Mouse (Mus musculus): ENCODE measurements around the gene Gm45021. TPM values are rescaled to one million over a fixed set of nuclear protein-coding genes. Genes with fewer than 3 reads are reported as not detected.
A peak's percentile ranks its signal among the peaks of the same experiment; 100 is the strongest.

Gene Gm45021
- polyA plus RNA-seq, 1 experiment from 2014 or later: not detected

DNA sequence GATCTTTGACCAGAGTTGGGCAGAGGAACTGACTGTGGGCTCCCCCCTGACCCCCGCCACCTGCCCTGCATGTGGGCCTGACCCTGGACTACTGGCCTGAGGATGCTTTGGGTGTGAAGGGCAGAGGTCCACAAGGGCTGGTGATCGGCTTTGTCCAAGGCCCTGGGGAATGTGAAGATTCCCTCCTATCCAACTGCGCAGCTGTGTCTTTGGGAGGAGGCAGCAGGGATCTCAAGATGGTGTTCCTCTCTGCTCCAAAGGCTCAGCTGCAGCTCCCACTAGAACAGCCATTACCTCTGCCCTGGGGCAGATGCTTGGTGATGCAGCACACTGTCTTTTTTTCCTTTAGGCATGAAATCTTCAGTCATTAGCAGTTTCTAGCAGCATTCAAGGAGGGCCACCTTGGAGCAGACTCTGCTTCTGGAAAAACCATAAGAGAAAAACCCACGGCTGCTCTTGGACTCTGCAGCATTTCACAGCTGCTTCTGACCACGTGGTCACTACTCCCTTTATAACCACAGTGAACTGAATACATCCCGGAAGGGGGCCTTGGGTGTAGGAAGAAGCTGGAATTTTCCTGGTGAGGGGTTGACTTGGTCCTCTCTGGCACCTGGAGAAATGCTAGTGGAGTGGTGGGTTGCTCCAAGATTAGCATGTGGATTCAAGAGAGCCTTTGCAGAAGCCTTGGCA is 48.5 kb downstream of the Gm45021 start:
- Histone ChIP-seq H3K4me3 (ENCODE audit: low read depth, low read length) (no peak overlapping the region), H3K9me3 (ENCODE audit: control insufficient read depth, low read length) (no peaks in the 10 kb centered on the region), H3K4me2 (replicated peaks; ENCODE audit: low read depth) (no peak overlapping the region), H3K9ac (ENCODE audit: low read length) (no peak overlapping the region), H3K4me1 (replicated peaks; ENCODE audit: control insufficient read depth, insufficient read depth) (no peaks in the 10 kb centered on the region), H3K27me3 (ENCODE audit: control insufficient read depth, insufficient read depth, low read length) (no peaks in the 10 kb centered on the region), H3K36me3 (ENCODE audit: control insufficient read depth, insufficient read depth, low read length) (no peaks in the 10 kb centered on the region), H3K27ac (replicated peaks) (no peak overlapping the region)
- no peak for DNase-seq (ENCODE audit: low spot score)
- WGBS: 66% methylated on average over 6 of the region's 6 CpGs
- ATAC-seq (ENCODE audit: low FRiP score, low TSS enrichment): no peak
- TF ChIP-seq EP300 (optimal IDR thresholded peaks at IDR 0.05) (no peak), CTCF (IDR thresholded peaks at IDR 0.05; ENCODE audit: low read depth) (no peak)

GRCm38 (mm10) chr6:48638553-48638952 is 49.1 kb downstream of the Gm45021 start:
- 64% methylated on average over 2 of the region's 2 CpGs for whole genome bisulfite sequencing
- Histone ChIP-seq H3K4me1 (replicated peaks; ENCODE audit: control insufficient read depth, insufficient read depth) (no peaks in the 10 kb centered on the region), H3K27ac (replicated peaks) (no peak overlapping the region), H3K9ac (ENCODE audit: low read length) (no peak overlapping the region), H3K27me3 (ENCODE audit: control insufficient read depth, insufficient read depth, low read length) (no peaks in the 10 kb centered on the region), H3K36me3 (ENCODE audit: control insufficient read depth, insufficient read depth, low read length) (no peaks in the 10 kb centered on the region), H3K4me2 (replicated peaks; ENCODE audit: low read depth) (no peak overlapping the region), H3K9me3 (ENCODE audit: control insufficient read depth, low read length) (no peaks in the 10 kb centered on the region), H3K4me3 (ENCODE audit: low read depth, low read length) (no peak overlapping the region)
- no peak for ATAC-seq (ENCODE audit: low FRiP score, low TSS enrichment)
- no peak for DNase-seq (ENCODE audit: low spot score)
- TF ChIP-seq CTCF (IDR thresholded peaks at IDR 0.05; ENCODE audit: low read depth) (no peak), EP300 (optimal IDR thresholded peaks at IDR 0.05) (no peak)

DNA sequence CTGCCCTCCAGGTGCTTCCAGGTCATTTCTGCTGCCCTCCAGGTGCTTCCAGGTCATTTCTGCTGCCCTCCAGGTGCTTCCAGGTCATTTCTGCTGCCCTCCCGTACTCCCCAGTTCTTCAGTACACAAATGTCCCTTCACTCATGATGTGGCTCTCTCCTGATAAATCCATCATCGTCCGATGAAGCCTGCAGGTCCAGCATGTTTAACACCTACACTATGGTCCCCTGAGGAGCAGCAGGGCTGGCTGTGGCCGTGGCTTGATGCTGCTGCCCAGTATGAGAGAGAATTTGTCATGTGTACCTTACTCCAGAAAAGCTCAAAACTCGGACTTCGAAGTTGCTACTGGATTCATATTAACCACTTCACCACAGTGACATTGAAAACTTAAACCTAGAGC is 52.0 kb downstream of the Gm45021 start:
- H3K4me3 ChIP-seq (ENCODE audit: low read depth, low read length): no peak overlapping the region
- no peaks in the 10 kb centered on the region for H3K36me3 ChIP-seq (ENCODE audit: control insufficient read depth, insufficient read depth, low read length)
- no peaks in the 10 kb centered on the region for H3K4me1 ChIP-seq (replicated peaks; ENCODE audit: control insufficient read depth, insufficient read depth)
- no peak for TF ChIP-seq CTCF (IDR thresholded peaks at IDR 0.05; ENCODE audit: low read depth)
- TF ChIP-seq EP300 (optimal IDR thresholded peaks at IDR 0.05): no peak
- H3K4me2 ChIP-seq (replicated peaks; ENCODE audit: low read depth): no peak overlapping the region
- no peak overlapping the region for H3K27ac ChIP-seq (replicated peaks)
- no peak for DNase-seq (ENCODE audit: low spot score)
- H3K9me3 ChIP-seq (ENCODE audit: control insufficient read depth, low read length): no peaks in the 10 kb centered on the region
- H3K9ac ChIP-seq (ENCODE audit: low read length): no peak overlapping the region
- ATAC-seq (ENCODE audit: low FRiP score, low TSS enrichment): no peak
- 63% methylated on average over 6 of the region's 6 CpGs for WGBS
- no peaks in the 10 kb centered on the region for H3K27me3 ChIP-seq (ENCODE audit: control insufficient read depth, insufficient read depth, low read length)

DNA sequence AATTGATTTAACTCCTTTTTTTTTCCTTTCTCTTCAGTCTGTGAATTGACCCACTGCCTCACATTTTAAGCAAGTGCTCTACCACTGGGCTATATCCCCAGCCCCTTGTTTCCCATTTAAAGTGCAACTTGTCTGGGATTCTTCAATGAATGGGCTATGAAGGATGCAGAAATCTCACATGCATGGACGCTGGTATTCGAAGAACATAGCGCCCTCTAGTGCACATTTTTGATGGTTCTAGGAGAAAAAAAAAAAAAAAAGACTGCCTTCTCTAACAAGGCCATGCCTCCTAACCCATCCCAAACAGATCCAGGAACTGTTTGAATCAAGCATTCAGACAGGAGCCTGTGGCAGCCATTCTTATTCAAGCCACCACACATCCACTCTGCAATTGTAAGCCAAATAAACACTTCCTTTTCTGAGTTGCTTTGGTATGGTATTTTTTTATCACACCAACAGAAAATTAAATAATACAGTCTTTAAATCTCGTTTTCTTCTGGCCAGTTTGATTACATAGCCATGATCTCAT is 53.4 kb downstream of the Gm45021 start:
- no peak overlapping the region for H3K4me2 ChIP-seq (replicated peaks; ENCODE audit: low read depth)
- no peak overlapping the region for H3K4me3 ChIP-seq (ENCODE audit: low read depth, low read length)
- H3K9ac ChIP-seq (ENCODE audit: low read length): no peak overlapping the region
- no peaks in the 10 kb centered on the region for H3K27me3 ChIP-seq (ENCODE audit: control insufficient read depth, insufficient read depth, low read length)
- ATAC-seq (ENCODE audit: low FRiP score, low TSS enrichment) (no peak), DNase-seq (ENCODE audit: low spot score) (no peak)
- H3K27ac ChIP-seq (replicated peaks): no peak overlapping the region
- H3K9me3 ChIP-seq (ENCODE audit: control insufficient read depth, low read length): no peaks in the 10 kb centered on the region
- no peaks in the 10 kb centered on the region for H3K36me3 ChIP-seq (ENCODE audit: control insufficient read depth, insufficient read depth, low read length)
- no peak for TF ChIP-seq EP300 (optimal IDR thresholded peaks at IDR 0.05)
- peak; percentile 82 for TF ChIP-seq CTCF (IDR thresholded peaks at IDR 0.05; ENCODE audit: low read depth)
- H3K4me1 ChIP-seq (replicated peaks; ENCODE audit: control insufficient read depth, insufficient read depth): no peaks in the 10 kb centered on the region
- 17% methylated on average over 4 of the region's 4 CpGs for WGBS

DNA sequence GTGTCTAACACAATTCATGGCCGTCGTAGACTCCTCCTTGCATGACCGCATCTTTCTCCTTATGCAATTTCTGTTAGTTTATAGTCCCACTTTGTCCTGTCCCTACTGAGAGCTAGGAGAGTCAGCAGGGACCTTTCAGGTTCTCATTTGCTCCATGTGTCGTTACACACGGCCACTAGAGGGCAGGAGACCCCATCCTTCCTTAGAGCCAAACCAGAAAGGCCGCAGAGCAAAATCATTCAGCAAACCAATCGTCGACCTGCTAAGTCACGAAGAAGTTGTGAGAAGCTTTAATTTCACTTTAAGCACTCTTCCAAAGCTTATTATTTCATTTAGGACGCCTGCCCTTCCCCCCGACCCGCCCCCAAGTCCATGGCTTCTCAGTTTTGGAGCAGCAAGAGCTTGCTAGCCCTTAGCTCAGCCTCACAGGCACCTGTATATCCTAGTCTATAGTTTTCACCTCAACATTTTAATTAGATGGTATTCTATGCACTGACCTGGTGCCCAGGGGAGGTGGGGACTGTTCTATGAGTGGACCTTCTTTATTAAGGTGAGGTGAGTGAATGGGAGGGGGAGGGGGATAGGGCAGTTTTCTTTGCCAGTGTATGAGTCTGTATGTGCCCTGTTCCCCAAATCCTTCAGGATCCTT is 56.4 kb downstream of the Gm45021 start:
- H3K36me3 ChIP-seq (ENCODE audit: control insufficient read depth, insufficient read depth, low read length): no peaks in the 10 kb centered on the region
- H3K27me3 ChIP-seq (ENCODE audit: control insufficient read depth, insufficient read depth, low read length): no peaks in the 10 kb centered on the region
- H3K4me3 ChIP-seq (ENCODE audit: low read depth, low read length): no peak overlapping the region
- no peaks in the 10 kb centered on the region for H3K9me3 ChIP-seq (ENCODE audit: control insufficient read depth, low read length)
- H3K9ac ChIP-seq (ENCODE audit: low read length): no peak overlapping the region
- H3K4me2 ChIP-seq (replicated peaks; ENCODE audit: low read depth): no peak overlapping the region
- 7% methylated on average over 12 of the region's 12 CpGs for WGBS
- ATAC-seq (ENCODE audit: low FRiP score, low TSS enrichment): peak; percentile 59
- peak; percentile 75 for DNase-seq (ENCODE audit: low spot score)
- H3K27ac ChIP-seq (replicated peaks): no peak overlapping the region
- TF ChIP-seq EP300 (optimal IDR thresholded peaks at IDR 0.05) (no peak), CTCF (IDR thresholded peaks at IDR 0.05; ENCODE audit: low read depth) (peak; percentile 93)
- no peaks in the 10 kb centered on the region for H3K4me1 ChIP-seq (replicated peaks; ENCODE audit: control insufficient read depth, insufficient read depth)

- H3K36me3 ChIP-seq (ENCODE audit: control insufficient read depth, insufficient read depth, low read length): no peaks in the 10 kb centered on the region
- TF ChIP-seq EP300 (optimal IDR thresholded peaks at IDR 0.05) (no peak), CTCF (IDR thresholded peaks at IDR 0.05; ENCODE audit: low read depth) (no peak)
- no peak for ATAC-seq (ENCODE audit: low FRiP score, low TSS enrichment)
- no peak overlapping the region for H3K9ac ChIP-seq (ENCODE audit: low read length)
- no peak overlapping the region for H3K27ac ChIP-seq (replicated peaks)
- H3K4me2 ChIP-seq (replicated peaks; ENCODE audit: low read depth): no peak overlapping the region
- 69% methylated on average over 4 of the region's 4 CpGs for WGBS
- H3K4me3 ChIP-seq (ENCODE audit: low read depth, low read length): no peak overlapping the region
- no peak for DNase-seq (ENCODE audit: low spot score)
- H3K9me3 ChIP-seq (ENCODE audit: control insufficient read depth, low read length): no peaks in the 10 kb centered on the region
- H3K27me3 ChIP-seq (ENCODE audit: control insufficient read depth, insufficient read depth, low read length): no peaks in the 10 kb centered on the region
- H3K4me1 ChIP-seq (replicated peaks; ENCODE audit: control insufficient read depth, insufficient read depth): no peaks in the 10 kb centered on the region
Measured at GRCm38 (mm10) chr6:48646309-48646690, 56.9 kb downstream of the Gm45021 start.

Data from stomach, postnatal 0 days (tissue).